Mouse (Mus musculus) embryonic fibroblast, embryonic 13.5 days (primary cell): Measurements from ENCODE around the gene Ltbp1.

Experiments
- CTCF ChIP-seq: IDR thresholded peaks from 2 replicates; pipeline ENCODE4 v1.5.1; 2011; ENCODE audit warnings: mild to moderate bottlenecking, control low read depth, low read length, moderate library complexity, borderline replicate concordance; ENCODE audit not compliant: insufficient read depth
- POLR2A ChIP-seq: IDR thresholded peaks from 2 replicates; pipeline ENCODE4 v1.6.1; 2011; ENCODE audit warnings: low read depth, mild to moderate bottlenecking, control low read depth, low read length, moderate library complexity

DNA sequence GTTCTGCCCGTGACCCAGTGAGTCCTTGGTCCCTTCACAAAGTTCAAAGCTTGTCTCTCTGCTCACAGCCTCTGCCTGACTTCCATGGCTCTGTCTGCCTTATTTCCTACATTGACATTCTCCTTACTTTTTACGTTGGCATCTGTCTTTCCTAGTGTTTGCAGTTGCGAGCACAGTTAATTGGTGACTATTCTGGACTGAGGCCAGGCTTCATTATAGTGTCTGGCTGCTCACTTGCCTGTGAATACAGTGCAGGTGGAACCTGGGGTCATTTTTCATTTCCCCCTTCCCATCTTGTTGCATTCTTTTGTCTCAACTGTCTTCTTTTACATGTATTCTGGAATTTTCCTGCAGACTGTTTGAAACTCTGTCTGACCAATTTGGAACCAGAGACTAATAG lies 287.6 kb downstream of the Ltbp1 start:
- TF ChIP-seq POLR2A (no peak), CTCF (no peak)
